Mouse (Mus musculus): ENCODE measurements around the gene Tbl1xr1. TPM values are rescaled to one million over a fixed set of nuclear protein-coding genes. Genes with fewer than 3 reads are reported as not detected.
A peak's percentile ranks its signal among the peaks of the same experiment; 100 is the strongest.

Tbl1xr1 gene
- polyA plus RNA-seq, 1 experiment from 2014 or later: 30.5 TPM

GRCm38 (mm10) chr3:22068621-22069020 lies 7.8 kb upstream of the Tbl1xr1 start:
- Histone ChIP-seq H3K36me3 (ENCODE audit: control insufficient read depth, insufficient read depth, low read length) (no peaks in the 10 kb centered on the region), H3K27ac (replicated peaks; ENCODE audit: low read depth, low read length) (no peak overlapping the region), H3K9ac (ENCODE audit: low read length) (no peak overlapping the region), H3K4me1 (ENCODE audit: control insufficient read depth, insufficient read depth, low read length) (no peaks in the 10 kb centered on the region), H3K4me2 (ENCODE audit: low read depth, severe bottlenecking) (no peak overlapping the region), H3K9me3 (ENCODE audit: control insufficient read depth, low read length) (no peaks in the 10 kb centered on the region), H3K27me3 (ENCODE audit: control insufficient read depth, insufficient read depth, low read length) (no peaks in the 10 kb centered on the region), H3K4me3 (ENCODE audit: low read depth, low read length) (no peak overlapping the region)
- ATAC-seq (ENCODE audit: insufficient number of reproducible peaks, low FRiP score, low TSS enrichment, low read depth): no peak
- WGBS: 92% methylated on average over 5 of the region's 5 CpGs
- no peak for DNase-seq (ENCODE audit: low spot score)

- H3K9ac ChIP-seq (ENCODE audit: low read length): no peak overlapping the region
- ATAC-seq (ENCODE audit: insufficient number of reproducible peaks, low FRiP score, low TSS enrichment, low read depth): no peak
- WGBS: 57% methylated on average over 1 of the region's 1 CpGs
- no peaks in the 10 kb centered on the region for H3K9me3 ChIP-seq (ENCODE audit: control insufficient read depth, low read length)
- peaks cover 6% of the 10 kb centered on the region for H3K4me1 ChIP-seq (ENCODE audit: control insufficient read depth, insufficient read depth, low read length)
- H3K36me3 ChIP-seq (ENCODE audit: control insufficient read depth, insufficient read depth, low read length): no peaks in the 10 kb centered on the region
- H3K4me2 ChIP-seq (ENCODE audit: low read depth, severe bottlenecking): no peak overlapping the region
- DNase-seq (ENCODE audit: low spot score): no peak
- no peaks in the 10 kb centered on the region for H3K27me3 ChIP-seq (ENCODE audit: control insufficient read depth, insufficient read depth, low read length)
- no peak overlapping the region for H3K4me3 ChIP-seq (ENCODE audit: low read depth, low read length)
- H3K27ac ChIP-seq (replicated peaks; ENCODE audit: low read depth, low read length): no peak overlapping the region
These were observed 2.5 kb upstream of the Tbl1xr1 start for GRCm38 (mm10) chr3:22073916-22074315.

- DNase-seq (ENCODE audit: low spot score): peak; percentile 39
- H3K4me1 ChIP-seq (ENCODE audit: control insufficient read depth, insufficient read depth, low read length): peaks cover 6% of the 10 kb centered on the region
- 35% methylated on average over 11 of the region's 11 CpGs for WGBS
- H3K4me2 ChIP-seq (ENCODE audit: low read depth, severe bottlenecking): peak overlapping the region; percentile 62
- H3K27me3 ChIP-seq (ENCODE audit: control insufficient read depth, insufficient read depth, low read length): no peaks in the 10 kb centered on the region
- no peaks in the 10 kb centered on the region for H3K36me3 ChIP-seq (ENCODE audit: control insufficient read depth, insufficient read depth, low read length)
- H3K4me3 ChIP-seq (ENCODE audit: low read depth, low read length): no peak overlapping the region
- H3K27ac ChIP-seq (replicated peaks; ENCODE audit: low read depth, low read length): no peak overlapping the region
- no peak overlapping the region for H3K9ac ChIP-seq (ENCODE audit: low read length)
- no peaks in the 10 kb centered on the region for H3K9me3 ChIP-seq (ENCODE audit: control insufficient read depth, low read length)
- no peak for ATAC-seq (ENCODE audit: insufficient number of reproducible peaks, low FRiP score, low TSS enrichment, low read depth)
These were observed 1.7 kb upstream of the Tbl1xr1 start for GRCm38 (mm10) chr3:22074591-22075294.

- Histone ChIP-seq H3K4me2 (ENCODE audit: low read depth, severe bottlenecking) (peak overlapping the region; percentile 62), H3K27me3 (ENCODE audit: control insufficient read depth, insufficient read depth, low read length) (no peaks in the 10 kb centered on the region), H3K27ac (replicated peaks; ENCODE audit: low read depth, low read length) (peak overlapping the region; percentile 88), H3K9me3 (ENCODE audit: control insufficient read depth, low read length) (no peaks in the 10 kb centered on the region), H3K9ac (ENCODE audit: low read length) (peak overlapping the region; percentile 81), H3K4me1 (ENCODE audit: control insufficient read depth, insufficient read depth, low read length) (peaks cover 6% of the 10 kb centered on the region), H3K36me3 (ENCODE audit: control insufficient read depth, insufficient read depth, low read length) (no peaks in the 10 kb centered on the region), H3K4me3 (ENCODE audit: low read depth, low read length) (peak overlapping the region; percentile 80)
- ATAC-seq (ENCODE audit: insufficient number of reproducible peaks, low FRiP score, low TSS enrichment, low read depth) (no peak), DNase-seq (ENCODE audit: low spot score) (no peak)
- WGBS: under 1% methylated on average over 28 of the region's 28 CpGs
These were observed 950 bp upstream of the Tbl1xr1 start for GRCm38 (mm10) chr3:22075517-22075886.

GRCm38 (mm10) chr3:22075887-22076560 lies 428 bp upstream of the Tbl1xr1 start:
- DNase-seq (ENCODE audit: low spot score) (peak; percentile 94), ATAC-seq (ENCODE audit: insufficient number of reproducible peaks, low FRiP score, low TSS enrichment, low read depth) (peak; percentile 82)
- Histone ChIP-seq H3K4me2 (ENCODE audit: low read depth, severe bottlenecking) (peak overlapping the region; percentile 62), H3K9me3 (ENCODE audit: control insufficient read depth, low read length) (no peaks in the 10 kb centered on the region), H3K4me1 (ENCODE audit: control insufficient read depth, insufficient read depth, low read length) (peaks cover 6% of the 10 kb centered on the region), H3K4me3 (ENCODE audit: low read depth, low read length) (peak overlapping the region; percentile 80), H3K36me3 (ENCODE audit: control insufficient read depth, insufficient read depth, low read length) (no peaks in the 10 kb centered on the region), H3K9ac (ENCODE audit: low read length) (peak overlapping the region; percentile 81), H3K27me3 (ENCODE audit: control insufficient read depth, insufficient read depth, low read length) (no peaks in the 10 kb centered on the region), H3K27ac (replicated peaks; ENCODE audit: low read depth, low read length) (peak overlapping the region; percentile 88)
- WGBS: 2% methylated on average over 55 of the region's 70 CpGs

- Histone ChIP-seq H3K27me3 (ENCODE audit: control insufficient read depth, insufficient read depth, low read length) (no peaks in the 10 kb centered on the region), H3K4me3 (ENCODE audit: low read depth, low read length) (peak overlapping the region; percentile 80), H3K4me1 (ENCODE audit: control insufficient read depth, insufficient read depth, low read length) (peaks cover 6% of the 10 kb centered on the region), H3K4me2 (ENCODE audit: low read depth, severe bottlenecking) (peak overlapping the region; percentile 53), H3K27ac (replicated peaks; ENCODE audit: low read depth, low read length) (peak overlapping the region; percentile 95), H3K9ac (ENCODE audit: low read length) (peak overlapping the region; percentile 97), H3K9me3 (ENCODE audit: control insufficient read depth, low read length) (no peaks in the 10 kb centered on the region), H3K36me3 (ENCODE audit: control insufficient read depth, insufficient read depth, low read length) (no peaks in the 10 kb centered on the region)
- ATAC-seq (ENCODE audit: insufficient number of reproducible peaks, low FRiP score, low TSS enrichment, low read depth) (peak; percentile 86), DNase-seq (ENCODE audit: low spot score) (peak; percentile 59)
- WGBS: under 1% methylated on average over 34 of the region's 64 CpGs
These were observed 644 bp downstream of the Tbl1xr1 start for GRCm38 (mm10) chr3:22076936-22077656.

GRCm38 (mm10) chr3:22077657-22078475 lies 1.4 kb downstream of the Tbl1xr1 start:
- Histone ChIP-seq H3K4me3 (ENCODE audit: low read depth, low read length) (peak overlapping the region; percentile 80), H3K36me3 (ENCODE audit: control insufficient read depth, insufficient read depth, low read length) (no peaks in the 10 kb centered on the region), H3K9me3 (ENCODE audit: control insufficient read depth, low read length) (no peaks in the 10 kb centered on the region), H3K27me3 (ENCODE audit: control insufficient read depth, insufficient read depth, low read length) (no peaks in the 10 kb centered on the region), H3K4me1 (ENCODE audit: control insufficient read depth, insufficient read depth, low read length) (peaks cover 6% of the 10 kb centered on the region), H3K9ac (ENCODE audit: low read length) (peak overlapping the region; percentile 97), H3K4me2 (ENCODE audit: low read depth, severe bottlenecking) (peak overlapping the region; percentile 53), H3K27ac (replicated peaks; ENCODE audit: low read depth, low read length) (no peak overlapping the region)
- peak; percentile 47 for DNase-seq (ENCODE audit: low spot score)
- 2% methylated on average over 9 of the region's 9 CpGs for WGBS
- no peak for ATAC-seq (ENCODE audit: insufficient number of reproducible peaks, low FRiP score, low TSS enrichment, low read depth)

GRCm38 (mm10) chr3:22078529-22078928 lies 2.1 kb downstream of the Tbl1xr1 start:
- H3K27ac ChIP-seq (replicated peaks; ENCODE audit: low read depth, low read length): no peak overlapping the region
- H3K9me3 ChIP-seq (ENCODE audit: control insufficient read depth, low read length): no peaks in the 10 kb centered on the region
- H3K4me2 ChIP-seq (ENCODE audit: low read depth, severe bottlenecking): peak overlapping the region; percentile 53
- H3K27me3 ChIP-seq (ENCODE audit: control insufficient read depth, insufficient read depth, low read length): no peaks in the 10 kb centered on the region
- no peaks in the 10 kb centered on the region for H3K36me3 ChIP-seq (ENCODE audit: control insufficient read depth, insufficient read depth, low read length)
- H3K4me1 ChIP-seq (ENCODE audit: control insufficient read depth, insufficient read depth, low read length): peaks cover 6% of the 10 kb centered on the region
- H3K9ac ChIP-seq (ENCODE audit: low read length): no peak overlapping the region
- 52% methylated on average over 3 of the region's 3 CpGs for WGBS
- ATAC-seq (ENCODE audit: insufficient number of reproducible peaks, low FRiP score, low TSS enrichment, low read depth) (no peak), DNase-seq (ENCODE audit: low spot score) (no peak)
- peak overlapping the region; percentile 80 for H3K4me3 ChIP-seq (ENCODE audit: low read depth, low read length)
